ENCODE assay signal across 8 mouse cellular contexts in genomic region chr5:122131076-122132051, GRCm38 (mm10). TPM values are rescaled to one million over a fixed set of nuclear protein-coding genes. Genes with fewer than 3 reads are reported as not detected.
DNase-seq lines count a peak whose midpoint lies in the region; ATAC-seq and TF ChIP-seq lines count a peak whose summit lies in the region.

No protein-coding gene starts in this region.

- TF ChIP-seq POLR2A in cortical plate, adult 2 months (IDR thresholded peaks at IDR 0.05; ENCODE audit: extremely low read depth, insufficient read depth, low read length): no peak

- DNase-seq in ZHBTc4 (ENCODE audit: low read depth, low spot score): peak; percentile 87
- DNase-seq in gastrocnemius, adult 8-10 months (ENCODE audit: low spot score in 2 of 2): peak; percentile 71 to 82
- peak; percentile 86 for DNase-seq in hindbrain, postnatal 0 days (ENCODE audit: low spot score)
- peak; percentile 72 to 74 for DNase-seq in left cerebral cortex, adult 8-10 months (ENCODE audit: low spot score in 2 of 2)
- peak; percentile 88 to 90 for DNase-seq in right cerebral cortex, adult 2 months (ENCODE audit: low spot score in 2 of 2)
- DNase-seq in urinary bladder, postnatal 10 days (ENCODE audit: low spot score): peak; percentile 57

- H3K27ac ChIP-seq in cortical plate, adult 2 months (ENCODE audit: insufficient read depth, low read length): no peak overlapping the region
- no peak overlapping the region for H3K27ac ChIP-seq in hindbrain, postnatal 0 days

- peak overlapping the region; percentile 65 for H3K4me2 ChIP-seq in hindbrain, postnatal 0 days (ENCODE audit: low read depth, low read length)

- peak; percentile 64 for TF ChIP-seq CTCF in cortical plate, adult 2 months (IDR thresholded peaks at IDR 0.05; ENCODE audit: extremely low read depth, insufficient read depth, low read length)
- TF ChIP-seq CTCF in hindbrain, postnatal 0 days (IDR thresholded peaks at IDR 0.05; ENCODE audit: low read depth): peak; percentile 86

- peak; percentile 70 for ATAC-seq in hindbrain, postnatal 0 days

- 9% methylated on average over 34 of the region's 34 CpGs for WGBS in hindbrain, postnatal 0 days

- 0 out of 2 replicates have a peak, but pooled peaks cover 2% of the 10 kb centered on the region for H3K4me1 ChIP-seq in cortical plate, adult 2 months (ENCODE audit: control insufficient read depth, insufficient read depth, low read length)
- peaks cover 8% of the 10 kb centered on the region; the same call in 1 of the 2 replicates for H3K4me1 ChIP-seq in hindbrain, postnatal 0 days (ENCODE audit: insufficient read depth, low read length)
- H3K4me1 ChIP-seq in megakaryocyte, embryonic 14.5 days: peaks cover 40% of the 10 kb centered on the region

- no peaks in the 10 kb centered on the region for H3K9me3 ChIP-seq in hindbrain, postnatal 0 days (ENCODE audit: low read length)
- H3K9me3 ChIP-seq in megakaryocyte, embryonic 14.5 days: peaks cover 2% of the 10 kb centered on the region

- H3K9ac ChIP-seq in hindbrain, postnatal 0 days (replicated peaks; ENCODE audit: low read length): 0 out of 2 replicates have a peak overlapping the region, but pooled peaks have one; percentile 28

- no peaks in the 10 kb centered on the region for H3K27me3 ChIP-seq in hindbrain, postnatal 0 days (ENCODE audit: insufficient read depth, low read length)
- peaks cover 28% of the 10 kb centered on the region for H3K27me3 ChIP-seq in megakaryocyte, embryonic 14.5 days (replicated peaks)

- no peaks in the 10 kb centered on the region for H3K36me3 ChIP-seq in hindbrain, postnatal 0 days (ENCODE audit: insufficient read depth, low read length)
- no peaks in the 10 kb centered on the region for H3K36me3 ChIP-seq in megakaryocyte, embryonic 14.5 days (replicated peaks; ENCODE audit: low read length)

- H3K4me3 ChIP-seq in cortical plate, adult 2 months (ENCODE audit: insufficient read depth, low read length): peak overlapping the region; percentile 6; the same call in 1 of the 2 replicates
- H3K4me3 ChIP-seq in hindbrain, postnatal 0 days (ENCODE audit: low read length): peak overlapping the region; percentile 32
- peak overlapping the region; percentile 92 for H3K4me3 ChIP-seq in megakaryocyte, embryonic 14.5 days (replicated peaks)

RNA-seq across cellular contexts. Expression of gene Ccdc63, which starts 9.3 kb away (rescaled TPM):
- 0.17 and 0.44 TPM in 2 replicates for polyA plus RNA-seq in cortical plate, adult 2 months (2012; rRNA removed)
- total RNA-seq in gastrocnemius, adult 8-10 months (2022): under 1 TPM in 1 of 4 experiments, not detected in 3; 0.13 TPM
- total RNA-seq in hindbrain, postnatal 0 days (2014; rRNA removed): 0.04 and 0.16 TPM in 2 replicates
- polyA plus RNA-seq in hindbrain, postnatal 0 days (2015; fragmentation: Nextera tagmentation; extraction: Ambion mirVana): 0.23 TPM in 1 of 2 replicates, not detected in the other
- 1 to 10 TPM in 1 of 4 experiments, under 1 TPM in 3; 0.53 to 1.4 (median 0.68) TPM for total RNA-seq in left cerebral cortex, adult 8-10 months (2022)
- polyA plus RNA-seq in megakaryocyte, embryonic 14.5 days (2012; ENCODE audit: insufficient read depth, low replicate concordance): not detected in 2 replicates

RNA-seq across cellular contexts. Expression of gene Ppp1cc, which starts 26.7 kb away (rescaled TPM):
- 186 and 195 TPM in 2 replicates for polyA plus RNA-seq in cortical plate, adult 2 months (2012; rRNA removed)
- 100 to 1,000 TPM; 108 to 221 (median 143) TPM for total RNA-seq in gastrocnemius, adult 8-10 months (2022)
- total RNA-seq in hindbrain, postnatal 0 days (2014; rRNA removed): 205 and 207 TPM in 2 replicates
- 177 and 184 TPM in 2 replicates for polyA plus RNA-seq in hindbrain, postnatal 0 days (2015; fragmentation: Nextera tagmentation; extraction: Ambion mirVana)
- total RNA-seq in left cerebral cortex, adult 8-10 months (2022): 100 to 1,000 TPM; 197 to 231 (median 211) TPM
- 22.9 and 52.2 TPM in 2 replicates for polyA plus RNA-seq in megakaryocyte, embryonic 14.5 days (2012; ENCODE audit: insufficient read depth, low replicate concordance)

RNA-seq across cellular contexts. Expression of gene Myl2, which starts 30.6 kb away (rescaled TPM):
- polyA plus RNA-seq in cortical plate, adult 2 months (2012; rRNA removed): 2.3 and 2.4 TPM in 2 replicates
- 1,000 to 10,000 TPM in 1 of 4 experiments, 100 to 1,000 TPM in 3; 818 to 1,021 (median 841) TPM for total RNA-seq in gastrocnemius, adult 8-10 months (2022)
- not detected in 2 replicates for total RNA-seq in hindbrain, postnatal 0 days (2014; rRNA removed)
- polyA plus RNA-seq in hindbrain, postnatal 0 days (2015; fragmentation: Nextera tagmentation; extraction: Ambion mirVana): 2.4 and 3.0 TPM in 2 replicates
- total RNA-seq in left cerebral cortex, adult 8-10 months (2022): 1 to 10 TPM; 2.4 to 9.2 (median 3.9) TPM
- not detected in 2 replicates for polyA plus RNA-seq in megakaryocyte, embryonic 14.5 days (2012; ENCODE audit: insufficient read depth, low replicate concordance)

Comparison
In these comparisons a context has a peak if more than half of its experiments do, and no peak if none do; other contexts are left out.
1. H3K4me3 ChIP-seq: peak in every context shown above with its lines; median percentile 92 in megakaryocyte, embryonic 14.5 days; 32 in hindbrain, postnatal 0 days; 6 in cortical plate, adult 2 months.
2. RNA of gene Myl2, which starts 30.6 kb away (total RNA-seq): 818 to 1,021 TPM in gastrocnemius, adult 8-10 months; 2.4 to 9.2 TPM in left cerebral cortex, adult 8-10 months and not detected in hindbrain, postnatal 0 days; every median in the first group is over 10 times any median in the second.
3. Peak in every context shown above with its lines, with median percentiles within 50 percentile points of each other: DNase-seq.